Mouse (Mus musculus) forebrain, embryonic 15.5 days (tissue): ENCODE measurements around the gene Pik3r1. TPM values are rescaled to one million over a fixed set of nuclear protein-coding genes. Genes with fewer than 3 reads are reported as not detected.

Experiments used
- ATAC-seq: fragments of 200-750 bp; cut with Nextera tagmentation; replicated peaks from 2 replicates; pipeline ENCODE4 v1.8.0; 2017; ENCODE audit warnings: mild to moderate bottlenecking, moderate TSS enrichment, moderate library complexity
- H3K27ac ChIP-seq: fragments of 300-500 bp; sonication (generic); replicated peaks from 2 replicates; pipeline ENCODE4 v1.5.1; 2015; ENCODE audit warnings: mild to moderate bottlenecking, inconsistent platforms
- H3K27me3 ChIP-seq: fragments of 300-500 bp; sonication (generic); 2 replicates; pipeline ENCODE4 v1.6.1; 2015; ENCODE audit warnings: inconsistent platforms
- H3K36me3 ChIP-seq: fragments of 300-500 bp; sonication (generic); 2 replicates; pipeline ENCODE4 v1.6.1; 2015; ENCODE audit warnings: mild to moderate bottlenecking, inconsistent platforms
- H3K4me1 ChIP-seq: fragments of 300-500 bp; sonication (generic); 2 replicates; pipeline ENCODE4 v1.6.1; 2015; ENCODE audit warnings: inconsistent platforms
- H3K4me2 ChIP-seq: fragments of 300-500 bp; sonication (generic); replicated peaks from 2 replicates; pipeline ENCODE4 v1.6.1; 2015; ENCODE audit warnings: mild to moderate bottlenecking, inconsistent platforms
- H3K4me3 ChIP-seq: fragments of 300-500 bp; sonication (generic); 2 replicates; pipeline ENCODE4 v1.5.1; 2015; ENCODE audit warnings: mild to moderate bottlenecking, inconsistent platforms
- H3K9ac ChIP-seq: fragments of 300-500 bp; sonication (generic); replicated peaks from 2 replicates; pipeline ENCODE4 v1.6.1; 2015; ENCODE audit warnings: mild to moderate bottlenecking, inconsistent platforms
- H3K9me3 ChIP-seq: fragments of 300-500 bp; sonication (generic); 2 replicates; pipeline ENCODE4 v1.6.1; 2016; ENCODE audit warnings: inconsistent platforms
- WGBS: fragments of 180-500 bp; shearing (Covaris S2); methylation state at CpG from one replicate; pipeline ENCODE4 v1.1.7; 2015; ENCODE audit warnings: mixed read lengths; 5-methylcytosine and 5-hydroxymethylcytosine counted together
- polyA plus RNA-seq: library from polyadenylated mRNA; unstranded; fragments of >200 nt; fragmentation: Nextera tagmentation; extraction: Ambion mirVana; gene quantifications from 2 replicates; pipeline ENCODE4 v1.2.1, GENCODE M21; 2015

Pik3r1 gene
- polyA plus RNA-seq, 1 experiment from 2014 or later: 39.3 TPM

- H3K27ac ChIP-seq: no peak overlapping the region
- no peak for ATAC-seq
- WGBS: 73% methylated on average over 1 of the region's 1 CpGs
- no peaks in the 10 kb centered on the region for H3K4me1 ChIP-seq
- H3K9ac ChIP-seq: no peak overlapping the region
- no peak overlapping the region for H3K4me3 ChIP-seq
- no peaks in the 10 kb centered on the region for H3K27me3 ChIP-seq
- no peaks in the 10 kb centered on the region for H3K9me3 ChIP-seq
- H3K36me3 ChIP-seq: no peaks in the 10 kb centered on the region
- H3K4me2 ChIP-seq: no peak overlapping the region
These were observed 132.2 kb downstream of the Pik3r1 start for GRCm38 (mm10) chr13:101635837-101636236.

DNA sequence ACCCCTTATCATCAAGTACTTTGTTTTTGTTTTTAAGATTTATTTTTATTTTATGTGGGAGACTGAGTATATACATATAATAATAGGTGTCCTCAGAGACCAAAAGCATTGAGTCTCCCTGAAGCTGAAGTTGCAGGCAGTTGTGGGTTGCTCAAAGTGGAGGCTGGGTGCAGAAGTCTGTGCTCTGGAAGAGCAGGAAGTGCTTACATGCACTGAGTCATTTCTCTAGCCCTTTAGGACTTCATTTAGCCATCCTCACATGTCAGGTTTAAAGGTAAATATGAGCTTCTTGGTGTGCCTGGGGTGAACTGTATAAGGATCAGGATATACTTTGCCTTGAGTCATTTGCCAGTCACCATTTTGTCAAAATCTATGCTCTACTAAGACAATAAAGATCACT lies 133.6 kb downstream of the Pik3r1 start:
- Histone ChIP-seq H3K9ac (no peak overlapping the region), H3K27me3 (no peaks in the 10 kb centered on the region), H3K4me2 (no peak overlapping the region), H3K9me3 (no peaks in the 10 kb centered on the region), H3K4me1 (no peaks in the 10 kb centered on the region), H3K36me3 (no peaks in the 10 kb centered on the region), H3K4me3 (no peak overlapping the region), H3K27ac (no peak overlapping the region)
- ATAC-seq: no peak

- H3K36me3 ChIP-seq: no peaks in the 10 kb centered on the region
- no peaks in the 10 kb centered on the region for H3K27me3 ChIP-seq
- no peak overlapping the region for H3K27ac ChIP-seq
- ATAC-seq: no peak
- H3K9ac ChIP-seq: no peak overlapping the region
- no peaks in the 10 kb centered on the region for H3K4me1 ChIP-seq
- no peak overlapping the region for H3K4me3 ChIP-seq
- H3K4me2 ChIP-seq: no peak overlapping the region
- H3K9me3 ChIP-seq: no peaks in the 10 kb centered on the region
These were observed 134.4 kb downstream of the Pik3r1 start for GRCm38 (mm10) chr13:101633620-101634019.

GRCm38 (mm10) chr13:101632771-101633170 lies 135.2 kb downstream of the Pik3r1 start:
- no peak overlapping the region for H3K9ac ChIP-seq

GRCm38 (mm10) chr13:101631561-101631960 lies 136.5 kb downstream of the Pik3r1 start:
- H3K27me3 ChIP-seq: no peaks in the 10 kb centered on the region
- no peak overlapping the region for H3K27ac ChIP-seq
- no peak for ATAC-seq
- H3K9ac ChIP-seq: no peak overlapping the region
- no peaks in the 10 kb centered on the region for H3K4me1 ChIP-seq
- H3K9me3 ChIP-seq: no peaks in the 10 kb centered on the region
- H3K36me3 ChIP-seq: no peaks in the 10 kb centered on the region
- 32% methylated on average over 7 of the region's 7 CpGs for WGBS
- H3K4me3 ChIP-seq: no peak overlapping the region
- no peak overlapping the region for H3K4me2 ChIP-seq

More at GRCm38 (mm10) chr13:101632771-101633170, 135.2 kb downstream of the Pik3r1 start:
- no peak overlapping the region for H3K27ac ChIP-seq
- no peaks in the 10 kb centered on the region for H3K9me3 ChIP-seq
- no peak overlapping the region for H3K4me2 ChIP-seq
- no peaks in the 10 kb centered on the region for H3K36me3 ChIP-seq
- no peaks in the 10 kb centered on the region for H3K4me1 ChIP-seq
- ATAC-seq: no peak
- WGBS: 76% methylated on average over 4 of the region's 4 CpGs
- H3K4me3 ChIP-seq: no peak overlapping the region
- no peaks in the 10 kb centered on the region for H3K27me3 ChIP-seq
